Mouse (Mus musculus) heart, adult 11 months (tissue): ENCODE measurements at regions not wholly inside any gene's neighbourhood (a gene's known extent, or its start where the extent isn't known, plus 50 kb on each side); places are given as distances from the start of the nearest gene placed in this dataset.
A peak's percentile ranks its signal among the peaks of the same experiment; 100 is the strongest.

ENCODE experiments used
- DNase-seq: peaks from one replicate; pipeline ENCODE4 v3.0.0; 2022

DNA sequence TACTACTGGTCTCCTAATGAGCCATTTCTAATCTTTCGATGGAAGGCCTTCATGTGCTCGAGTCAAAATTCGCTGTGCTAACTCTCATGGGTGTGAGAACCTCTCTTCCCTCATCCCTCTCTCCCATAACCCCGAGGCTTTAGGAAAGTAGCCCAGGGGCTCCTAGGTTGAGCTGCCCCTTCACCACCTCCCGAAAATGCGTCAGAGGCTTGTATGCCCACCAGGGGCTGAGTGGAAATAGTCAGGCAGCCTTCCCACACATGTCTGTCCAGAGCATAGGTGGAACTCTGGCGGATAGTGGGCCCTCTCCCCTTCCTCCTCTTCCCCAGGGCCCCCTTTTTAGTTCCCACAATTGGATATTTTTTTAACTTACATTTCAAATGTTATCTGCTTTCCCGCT is 56.5 kb upstream of the Gm15085 start:
- peak; percentile 10 for DNase-seq
